Mouse (Mus musculus): ENCODE data around the gene Camta1. TPM values are rescaled to one million over a fixed set of nuclear protein-coding genes. Genes with fewer than 3 reads are reported as not detected.

Camta1 gene
- polyA plus RNA-seq, 2 experiments, result 7.3 to 32.8 TPM

DNA sequence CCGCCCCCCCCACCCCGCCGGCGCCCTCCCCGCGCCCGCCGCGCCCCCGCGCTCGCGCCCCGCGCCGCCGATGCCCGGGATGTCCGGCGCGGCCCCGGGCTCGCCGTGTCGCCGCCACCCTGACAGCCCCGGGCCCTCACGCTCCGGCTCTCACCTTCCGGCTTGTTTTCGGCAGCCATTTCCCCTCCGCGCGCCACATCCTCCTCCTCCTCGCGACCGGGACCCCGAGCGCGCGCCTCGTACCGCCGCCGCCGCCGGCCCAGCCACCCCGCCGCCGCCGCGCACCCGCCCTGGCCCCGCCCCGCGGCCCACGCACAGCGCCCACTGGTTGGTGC, 238 bp downstream of the Camta1 start:
- Histone ChIP-seq H3K9ac (replicated peaks) (peak overlapping the region; percentile 83), H3K36me3 (replicated peaks; ENCODE audit: control insufficient read depth, insufficient read depth, low read depth) (no peaks in the 10 kb centered on the region), H3K4me3 (ENCODE audit: insufficient read depth in 1 of 2, low read depth in 2 of 2, low read length in 2 of 2) (peak overlapping the region; percentile 83 to 91), H3K4me2 (ENCODE audit: low read depth) (peak overlapping the region; percentile 78), H3K27ac (no peak overlapping the region), H3K9me3 (ENCODE audit: control insufficient read depth, low read length) (no peaks in the 10 kb centered on the region), H3K4me1 (replicated peaks; ENCODE audit: control insufficient read depth in 2 of 2, insufficient read depth in 2 of 2, low read length in 1 of 2) (peaks cover 24 to 28% of the 10 kb centered on the region in 2 experiments), H3K27me3 (ENCODE audit: control insufficient read depth, insufficient read depth, low read length) (no peaks in the 10 kb centered on the region)
- DNase-seq (ENCODE audit: low read depth in 3 of 3, low spot score in 3 of 3), result no peak
- TF ChIP-seq EP300 (IDR thresholded peaks at IDR 0.05; ENCODE audit: low read depth) (no peak), CTCF (IDR thresholded peaks at IDR 0.05; ENCODE audit: low read depth) (no peak)
- ATAC-seq (ENCODE audit: insufficient read depth), result no peak
- under 1% methylated on average over 48 of the region's 58 CpGs for WGBS (ENCODE audit: insufficient replicate concordance)

- H3K9ac ChIP-seq (replicated peaks), result peak overlapping the region; percentile 83
- no peaks in the 10 kb centered on the region for H3K36me3 ChIP-seq (replicated peaks; ENCODE audit: control insufficient read depth, insufficient read depth, low read depth)
- 1% methylated on average over 52 of the region's 63 CpGs for WGBS (ENCODE audit: insufficient replicate concordance)
- H3K4me1 ChIP-seq (replicated peaks; ENCODE audit: control insufficient read depth in 2 of 2, insufficient read depth in 2 of 2, low read length in 1 of 2), result peaks cover 24 to 28% of the 10 kb centered on the region in 2 experiments
- no peaks in the 10 kb centered on the region for H3K27me3 ChIP-seq (ENCODE audit: control insufficient read depth, insufficient read depth, low read length)
- peak overlapping the region; percentile 78 for H3K4me2 ChIP-seq (ENCODE audit: low read depth)
- no peak overlapping the region; the same call in 1 of the 2 replicates for H3K27ac ChIP-seq
- no peak for ATAC-seq (ENCODE audit: insufficient read depth)
- peak overlapping the region; percentile 68 to 83 for H3K4me3 ChIP-seq (ENCODE audit: insufficient read depth in 1 of 2, low read depth in 2 of 2, low read length in 2 of 2)
- peak in 1 of 3 experiments; percentile 16 for DNase-seq (ENCODE audit: low read depth in 3 of 3, low spot score in 3 of 3)
- H3K9me3 ChIP-seq (ENCODE audit: control insufficient read depth, low read length), result no peaks in the 10 kb centered on the region
- TF ChIP-seq CTCF (IDR thresholded peaks at IDR 0.05; ENCODE audit: low read depth) (peak; percentile 34), EP300 (IDR thresholded peaks at IDR 0.05; ENCODE audit: low read depth) (no peak)
These were observed 990 bp downstream of the Camta1 start for GRCm38 (mm10) chr4:151860441-151861331.

GRCm38 (mm10) chr4:151859275-151859674, 2.4 kb downstream of the Camta1 start:
- H3K9ac ChIP-seq (replicated peaks), result peak overlapping the region; percentile 27
- H3K4me3 ChIP-seq (ENCODE audit: insufficient read depth in 1 of 2, low read depth in 2 of 2, low read length in 2 of 2), result peak overlapping the region; percentile 0 to 7; a peak in 1 of 4 replicates
- H3K4me1 ChIP-seq (replicated peaks; ENCODE audit: control insufficient read depth in 2 of 2, insufficient read depth in 2 of 2, low read length in 1 of 2), result peaks cover 24 to 28% of the 10 kb centered on the region in 2 experiments
- no peak overlapping the region for H3K27ac ChIP-seq
- no peak for TF ChIP-seq CTCF (IDR thresholded peaks at IDR 0.05; ENCODE audit: low read depth)
- peak; percentile 46 for TF ChIP-seq EP300 (IDR thresholded peaks at IDR 0.05; ENCODE audit: low read depth)
- H3K27me3 ChIP-seq (ENCODE audit: control insufficient read depth, insufficient read depth, low read length), result no peaks in the 10 kb centered on the region
- H3K4me2 ChIP-seq (ENCODE audit: low read depth), result peak overlapping the region; percentile 78
- no peak for DNase-seq (ENCODE audit: low read depth in 3 of 3, low spot score in 3 of 3)
- H3K36me3 ChIP-seq (replicated peaks; ENCODE audit: control insufficient read depth, insufficient read depth, low read depth), result no peaks in the 10 kb centered on the region
- 17% methylated on average over 7 of the region's 7 CpGs for WGBS (ENCODE audit: insufficient replicate concordance)
- ATAC-seq (ENCODE audit: insufficient read depth), result no peak
- no peaks in the 10 kb centered on the region for H3K9me3 ChIP-seq (ENCODE audit: control insufficient read depth, low read length)

- Histone ChIP-seq H3K9ac (replicated peaks) (no peak overlapping the region), H3K4me3 (ENCODE audit: insufficient read depth in 1 of 2, low read depth in 2 of 2, low read length in 2 of 2) (no peak overlapping the region), H3K27me3 (ENCODE audit: control insufficient read depth, insufficient read depth, low read length) (no peaks in the 10 kb centered on the region), H3K36me3 (replicated peaks; ENCODE audit: control insufficient read depth, insufficient read depth, low read depth) (no peaks in the 10 kb centered on the region), H3K4me2 (ENCODE audit: low read depth) (no peak overlapping the region), H3K27ac (no peak overlapping the region), H3K9me3 (ENCODE audit: control insufficient read depth, low read length) (no peaks in the 10 kb centered on the region), H3K4me1 (replicated peaks; ENCODE audit: control insufficient read depth in 2 of 2, insufficient read depth in 2 of 2, low read length in 1 of 2) (peaks cover 5 to 10% of the 10 kb centered on the region in 2 experiments)
- no peak for ATAC-seq (ENCODE audit: insufficient read depth)
- WGBS (ENCODE audit: insufficient replicate concordance), result 53% methylated on average over 3 of the region's 3 CpGs
- no peak for DNase-seq (ENCODE audit: low read depth in 3 of 3, low spot score in 3 of 3)
- TF ChIP-seq EP300 (IDR thresholded peaks at IDR 0.05; ENCODE audit: low read depth) (no peak), CTCF (IDR thresholded peaks at IDR 0.05; ENCODE audit: low read depth) (peak; percentile 7; the same call in 1 of the 2 replicates)
These were observed 7.7 kb downstream of the Camta1 start for GRCm38 (mm10) chr4:151853949-151854348.

- TF ChIP-seq EP300 (IDR thresholded peaks at IDR 0.05; ENCODE audit: low read depth) (no peak), CTCF (IDR thresholded peaks at IDR 0.05; ENCODE audit: low read depth) (peak; percentile 83)
- 48% methylated on average over 2 of the region's 2 CpGs for WGBS (ENCODE audit: insufficient replicate concordance)
- Histone ChIP-seq H3K4me3 (ENCODE audit: insufficient read depth in 1 of 2, low read depth in 2 of 2, low read length in 2 of 2) (no peak overlapping the region), H3K4me2 (ENCODE audit: low read depth) (no peak overlapping the region), H3K9ac (replicated peaks) (no peak overlapping the region), H3K27ac (no peak overlapping the region), H3K27me3 (ENCODE audit: control insufficient read depth, insufficient read depth, low read length) (no peaks in the 10 kb centered on the region), H3K4me1 (replicated peaks; ENCODE audit: control insufficient read depth in 2 of 2, insufficient read depth in 2 of 2, low read length in 1 of 2) (peaks cover 0 to 8% of the 10 kb centered on the region in 2 experiments; a peak in 3 of 4 replicates), H3K36me3 (replicated peaks; ENCODE audit: control insufficient read depth, insufficient read depth, low read depth) (no peaks in the 10 kb centered on the region), H3K9me3 (ENCODE audit: control insufficient read depth, low read length) (no peaks in the 10 kb centered on the region)
- ATAC-seq (ENCODE audit: insufficient read depth) (no peak), DNase-seq (ENCODE audit: low read depth in 3 of 3, low spot score in 3 of 3) (peak in 2 of 3 experiments; percentile 31 to 41)
These were observed 10.5 kb downstream of the Camta1 start for GRCm38 (mm10) chr4:151851179-151851578.
